Mouse (Mus musculus) liver, adult 10 weeks (tissue): ENCODE measurements around the gene Olfr1051. TPM values are rescaled to one million over a fixed set of nuclear protein-coding genes. Genes with fewer than 3 reads are reported as not detected.

Experiments used
- polyA plus RNA-seq: library from polyadenylated mRNA; stranded (reverse); fragments of 350-450 nt; fragmentation: Illumina TruSeq; extraction: RNeasy Lipid Tissue Mini Kit (QIAGEN cat#74804); gene quantifications from one replicate; pipeline ENCODE4 v1.2.3, GENCODE M21; 2014; ENCODE audit warnings: low read depth, low replicate concordance

Gene Olfr1051
- not detected for polyA plus RNA-seq

GRCm38 (mm10) chr2:86278988-86279387 lies at the start of gene Olfr1051:
TSS of gene Olfr1051 (minus strand) at chr2:86279088.

GRCm38 (mm10) chr2:86315184-86315583 lies 36.3 kb upstream of the Olfr1051 start, which contains the start of gene Olfr1053:
TSS of gene Olfr1053 (minus strand) at chr2:86315284.

GRCm38 (mm10) chr2:86292155-86292554 lies 13.3 kb upstream of the Olfr1051 start, which contains the start of gene Olfr1052:
TSS of gene Olfr1052 (plus strand) at chr2:86292455.

GRCm38 (mm10) chr2:86258228-86258627 lies 20.7 kb downstream of the Olfr1051 start, which contains the start of gene Olfr1049:
TSS of gene Olfr1049 (minus strand) at chr2:86258328.

GRCm38 (mm10) chr2:86240189-86240588 lies 38.7 kb downstream of the Olfr1051 start, which contains the start of gene Olfr1048:
TSS of gene Olfr1048 (minus strand) at chr2:86240289.

GRCm38 (mm10) chr2:86231301-86231700 lies 47.6 kb downstream of the Olfr1051 start, which contains the start of gene Olfr1047:
TSS of gene Olfr1047 (minus strand) at chr2:86231401.

Other genes starting within 250 kb of the Olfr1051 start
- 5.8 TPM for gene Olfr1034, start 233.2 kb downstream of the Olfr1051 start, polyA plus RNA-seq
- gene Olfr1036, start 205.1 kb downstream of the Olfr1051 start, polyA plus RNA-seq, result not detected
- not detected for gene Olfr1037, start 191.7 kb downstream of the Olfr1051 start, polyA plus RNA-seq
- not detected for gene Olfr1039, start 143.2 kb downstream of the Olfr1051 start, polyA plus RNA-seq
- not detected for gene Olfr1040, start 132.4 kb downstream of the Olfr1051 start, polyA plus RNA-seq
- not detected for gene Olfr1042, start 117.2 kb downstream of the Olfr1051 start, polyA plus RNA-seq
- gene Olfr1043, start 111.6 kb downstream of the Olfr1051 start, polyA plus RNA-seq, result not detected
- not detected for gene Olfr1044, start 101.3 kb downstream of the Olfr1051 start, polyA plus RNA-seq
- gene Olfr52, start 93.4 kb downstream of the Olfr1051 start, polyA plus RNA-seq, result not detected
- not detected for gene Olfr1045, start 76.1 kb downstream of the Olfr1051 start, polyA plus RNA-seq
- not detected for gene Olfr1046, start 59.8 kb downstream of the Olfr1051 start, polyA plus RNA-seq
- gene Olfr1047, start 47.7 kb downstream of the Olfr1051 start, polyA plus RNA-seq, result not detected
- gene Olfr1048, start 38.8 kb downstream of the Olfr1051 start, polyA plus RNA-seq, result not detected
- not detected for gene Olfr1049, start 20.8 kb downstream of the Olfr1051 start, polyA plus RNA-seq
- gene Olfr1052, start 13.4 kb upstream of the Olfr1051 start, polyA plus RNA-seq, result not detected
- not detected for gene Olfr1053, start 36.2 kb upstream of the Olfr1051 start, polyA plus RNA-seq
- not detected for gene Olfr1054, start 56.3 kb upstream of the Olfr1051 start, polyA plus RNA-seq
- gene Olfr1055, start 71.2 kb upstream of the Olfr1051 start, polyA plus RNA-seq, result not detected
- not detected for gene Olfr1056, start 83.4 kb upstream of the Olfr1051 start, polyA plus RNA-seq
- not detected for gene Olfr1057, start 99.3 kb upstream of the Olfr1051 start, polyA plus RNA-seq
- not detected for gene Olfr1058, start 109.5 kb upstream of the Olfr1051 start, polyA plus RNA-seq
- gene Olfr1061, start 135.0 kb upstream of the Olfr1051 start, polyA plus RNA-seq, result not detected
- not detected for gene Olfr1062, start 147.7 kb upstream of the Olfr1051 start, polyA plus RNA-seq
- gene Olfr1065, start 171.5 kb upstream of the Olfr1051 start, polyA plus RNA-seq, result not detected
- gene Olfr1066, start 177.2 kb upstream of the Olfr1051 start, polyA plus RNA-seq, result not detected
- gene Olfr228, start 208.3 kb upstream of the Olfr1051 start, polyA plus RNA-seq, result not detected
- gene Olfr1076, start 229.4 kb upstream of the Olfr1051 start, polyA plus RNA-seq, result not detected